Mouse (Mus musculus): Measurements from ENCODE around the gene Rimbp3. TPM values are rescaled to one million over a fixed set of nuclear protein-coding genes. Genes with fewer than 3 reads are reported as not detected.
"Not testable (repeated sequence)": the region's sequence is repeated elsewhere in the genome, so short reads cannot be mapped to it uniquely, and the experiment has no call there.

Rimbp3 gene
- under 1 TPM in 1 of 2 experiments, not detected in 1; 0.07 TPM for total RNA-seq (2021)
- not detected in 2 replicates for polyA plus RNA-seq (2012; rRNA removed)
- long read RNA-seq, result 0 reads

GRCm38 (mm10) chr16:17208389-17209361, at the start of gene Rimbp3:
TSS of gene Rimbp3 (plus strand) at chr16:17208603.
- peak; percentile 90 for DNase-seq

DNA sequence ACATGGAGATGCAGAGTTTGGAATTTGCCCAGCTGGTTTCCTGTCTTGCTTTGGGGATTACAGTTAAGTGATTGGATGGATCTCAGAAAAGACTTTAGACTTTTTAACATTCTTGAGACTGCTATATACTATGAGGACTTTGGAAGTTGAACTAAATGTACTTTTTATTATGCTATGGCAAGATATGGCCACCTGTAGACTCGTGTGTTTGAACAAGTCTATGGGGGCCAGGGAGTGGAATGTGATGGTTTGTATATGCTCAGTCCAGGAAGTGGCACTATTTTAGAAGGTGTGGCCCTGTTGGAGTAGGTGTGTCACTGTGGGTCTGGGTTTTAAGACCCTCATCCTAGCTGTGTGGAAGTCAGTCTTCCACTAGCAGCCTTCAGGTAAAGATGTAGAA, 42.9 kb upstream of the Rimbp3 start:
- not testable (repeated sequence) for DNase-seq

DNA sequence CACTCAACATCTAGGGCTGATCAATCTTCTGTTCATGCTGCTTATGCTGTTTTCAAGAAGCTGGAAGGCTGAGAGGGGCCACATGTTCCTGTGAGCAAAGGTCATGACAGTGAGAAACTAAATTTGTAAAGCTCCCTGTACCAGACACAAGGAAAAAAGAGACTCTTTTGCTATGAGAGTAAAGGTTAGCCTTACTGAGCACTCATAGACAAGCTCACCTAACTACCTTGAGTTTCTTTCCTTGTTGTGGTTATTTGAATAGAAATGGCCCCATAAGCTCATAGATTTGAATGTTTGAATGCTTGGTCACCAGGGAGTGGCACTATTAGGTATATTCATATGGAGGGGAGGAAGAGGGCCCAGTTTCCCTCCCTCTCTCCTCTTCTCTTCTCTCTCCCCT, 41.2 kb upstream of the Rimbp3 start:
- no peak for DNase-seq

- DNase-seq, result no peak
These were observed 40.4 kb upstream of the Rimbp3 start for GRCm38 (mm10) chr16:17168049-17168448.

GRCm38 (mm10) chr16:17175765-17176164, 32.6 kb upstream of the Rimbp3 start:
- DNase-seq, result peak; percentile 66

GRCm38 (mm10) chr16:17177623-17178170, 30.7 kb upstream of the Rimbp3 start:
- DNase-seq, result no peak

- DNase-seq, result no peak
These were observed 28.7 kb upstream of the Rimbp3 start for GRCm38 (mm10) chr16:17179706-17180105.

GRCm38 (mm10) chr16:17181382-17181781, 27.0 kb upstream of the Rimbp3 start:
- peak; percentile 48 for DNase-seq

GRCm38 (mm10) chr16:17182136-17182535, 26.3 kb upstream of the Rimbp3 start:
- no peak for DNase-seq

DNA sequence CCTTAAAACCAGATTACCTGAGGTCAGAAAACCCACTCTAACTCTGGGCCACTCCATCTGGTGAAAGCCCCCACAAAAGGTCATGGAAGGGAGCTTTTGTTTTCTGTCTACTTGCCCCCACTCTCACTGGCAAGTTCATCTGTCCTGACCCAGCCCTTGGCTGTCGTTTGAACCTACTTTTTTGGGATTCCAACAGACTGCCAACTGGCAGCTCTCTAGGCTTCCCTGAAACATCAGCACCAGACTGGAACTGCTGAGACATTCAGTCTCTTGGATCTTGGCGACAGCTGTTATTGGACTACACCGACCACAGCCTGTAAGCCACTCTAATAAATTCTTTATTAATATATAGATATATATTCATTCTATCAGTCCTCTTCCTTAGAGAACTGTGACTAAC, 25.4 kb upstream of the Rimbp3 start:
- DNase-seq, result no peak

GRCm38 (mm10) chr16:17185475-17185874, 22.9 kb upstream of the Rimbp3 start:
- DNase-seq, result peak; percentile 29

- DNase-seq, result no peak
These were observed 14.6 kb upstream of the Rimbp3 start for GRCm38 (mm10) chr16:17193823-17194222.

DNA sequence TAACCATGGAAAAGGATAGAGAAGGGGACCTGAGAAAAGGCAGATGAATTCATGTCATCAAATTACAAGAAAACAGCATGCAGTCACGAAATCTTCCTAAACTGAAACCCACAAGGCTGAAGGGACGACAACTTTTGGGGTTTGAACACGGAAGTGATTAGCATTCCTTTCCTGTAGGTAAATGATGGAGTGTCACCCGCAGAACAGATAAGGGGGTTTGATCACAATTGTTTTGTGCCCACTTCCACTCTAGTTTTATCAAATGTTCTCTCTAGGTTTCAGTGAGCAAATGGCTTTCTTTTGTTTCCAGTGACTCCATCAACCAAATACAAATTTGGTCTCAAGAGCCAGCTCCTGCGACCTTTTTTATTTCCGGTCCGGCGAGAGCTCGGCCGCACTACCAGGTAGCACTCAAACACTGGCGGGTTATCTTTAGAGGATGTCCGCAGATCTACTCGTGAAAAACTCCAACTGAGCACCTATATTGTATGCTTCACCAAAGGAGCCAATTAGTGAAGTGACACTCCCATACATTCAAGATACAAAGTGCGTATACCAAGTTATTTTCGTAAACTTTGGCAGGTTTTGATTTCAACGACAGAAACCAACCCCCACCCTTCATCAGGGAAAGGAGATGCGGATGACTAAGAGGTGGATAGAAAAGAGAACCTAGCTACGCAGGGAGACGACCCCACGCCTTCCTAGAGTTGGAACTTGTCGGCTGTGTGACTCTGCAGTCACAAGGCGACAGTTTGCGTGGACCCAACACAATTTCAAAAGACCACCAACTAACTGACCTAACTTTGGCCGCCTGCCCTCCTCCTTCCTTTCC, 8.1 kb upstream of the Rimbp3 start:
- no peak for DNase-seq

DNA sequence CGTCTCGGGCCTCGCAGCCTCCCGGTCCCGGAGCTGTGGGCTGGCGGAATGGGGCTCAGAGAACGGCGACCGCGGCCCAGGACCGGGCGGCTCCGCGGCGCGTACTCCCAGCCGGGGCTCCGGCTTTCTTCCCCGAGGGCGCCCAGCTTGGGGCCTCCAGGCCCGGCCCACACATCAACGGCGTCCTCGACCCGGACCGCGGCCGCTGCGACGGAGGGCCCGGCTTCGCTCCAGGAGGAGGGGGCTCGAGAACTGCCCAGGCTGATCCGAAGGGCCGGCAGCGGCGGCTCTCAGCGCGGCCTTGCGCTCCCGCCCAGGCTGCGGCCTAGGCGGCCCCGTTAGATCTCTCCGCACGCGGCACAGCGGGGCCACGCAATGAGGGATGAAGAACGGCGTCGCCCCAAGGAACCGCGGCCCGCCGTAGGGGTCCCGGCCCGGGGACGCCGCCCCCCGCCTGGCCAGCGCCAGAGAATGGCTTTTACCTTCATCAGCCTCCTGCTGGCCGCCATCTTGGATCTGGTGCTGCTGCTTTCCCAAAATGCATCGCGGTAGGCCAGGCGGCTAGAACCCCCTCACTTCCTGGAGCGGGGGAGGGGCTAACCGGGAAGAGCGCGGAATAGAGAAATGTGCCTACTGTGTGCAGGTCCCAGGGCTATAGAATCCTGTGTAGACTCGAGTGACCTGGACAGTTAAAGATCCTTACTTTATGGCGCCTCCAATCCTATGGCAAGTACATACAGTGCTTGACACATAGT, 7.3 kb upstream of the Rimbp3 start:
- peak; percentile 90 for DNase-seq

DNA sequence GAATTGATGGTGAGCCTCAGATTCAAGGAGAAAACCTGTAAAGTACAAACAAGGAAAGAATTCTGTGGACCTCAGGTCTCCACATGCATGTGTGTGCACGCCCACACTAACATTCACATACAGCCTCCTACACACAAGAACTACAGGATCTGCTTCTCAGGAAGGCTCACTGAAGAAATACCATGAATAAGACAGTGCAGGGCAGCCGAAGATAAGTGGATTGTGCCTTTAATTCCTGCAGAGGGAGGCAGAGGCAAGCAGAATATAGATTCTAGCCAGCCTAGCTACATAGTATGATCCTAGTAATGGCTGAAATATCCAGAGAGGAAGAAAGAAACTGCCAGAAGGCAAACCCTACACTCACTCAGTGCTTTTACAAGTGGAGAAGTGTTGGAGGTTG, 6.4 kb upstream of the Rimbp3 start:
- DNase-seq, result no peak

GRCm38 (mm10) chr16:17202549-17202948, 5.9 kb upstream of the Rimbp3 start, which contains the start of gene Ube2l3:
TSS of gene Ube2l3 (minus strand) at chr16:17202649.
- no peak for DNase-seq

DNA sequence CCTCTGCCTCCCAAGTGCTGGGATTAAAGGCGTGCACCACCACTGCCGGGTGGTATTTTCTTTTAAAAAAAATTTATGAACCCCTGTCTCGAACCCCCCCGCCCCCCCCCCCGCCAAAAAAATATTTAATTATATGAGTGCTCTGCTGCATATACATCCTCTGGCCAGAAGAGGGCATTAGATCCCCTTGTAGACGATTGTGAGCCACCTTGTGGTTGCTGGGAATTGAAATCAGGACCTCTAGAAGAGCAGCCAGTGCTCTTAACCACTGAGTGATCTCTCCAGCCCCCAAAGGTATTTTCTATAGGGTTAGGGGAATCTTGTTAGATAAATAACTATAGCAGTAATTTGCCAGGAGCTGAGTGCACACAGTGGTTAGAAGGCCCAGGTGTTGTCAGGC, 3.4 kb upstream of the Rimbp3 start:
- peak; percentile 36 for DNase-seq

GRCm38 (mm10) chr16:17209404-17209960, 1.1 kb downstream of the Rimbp3 start:
- DNase-seq, result no peak

DNA sequence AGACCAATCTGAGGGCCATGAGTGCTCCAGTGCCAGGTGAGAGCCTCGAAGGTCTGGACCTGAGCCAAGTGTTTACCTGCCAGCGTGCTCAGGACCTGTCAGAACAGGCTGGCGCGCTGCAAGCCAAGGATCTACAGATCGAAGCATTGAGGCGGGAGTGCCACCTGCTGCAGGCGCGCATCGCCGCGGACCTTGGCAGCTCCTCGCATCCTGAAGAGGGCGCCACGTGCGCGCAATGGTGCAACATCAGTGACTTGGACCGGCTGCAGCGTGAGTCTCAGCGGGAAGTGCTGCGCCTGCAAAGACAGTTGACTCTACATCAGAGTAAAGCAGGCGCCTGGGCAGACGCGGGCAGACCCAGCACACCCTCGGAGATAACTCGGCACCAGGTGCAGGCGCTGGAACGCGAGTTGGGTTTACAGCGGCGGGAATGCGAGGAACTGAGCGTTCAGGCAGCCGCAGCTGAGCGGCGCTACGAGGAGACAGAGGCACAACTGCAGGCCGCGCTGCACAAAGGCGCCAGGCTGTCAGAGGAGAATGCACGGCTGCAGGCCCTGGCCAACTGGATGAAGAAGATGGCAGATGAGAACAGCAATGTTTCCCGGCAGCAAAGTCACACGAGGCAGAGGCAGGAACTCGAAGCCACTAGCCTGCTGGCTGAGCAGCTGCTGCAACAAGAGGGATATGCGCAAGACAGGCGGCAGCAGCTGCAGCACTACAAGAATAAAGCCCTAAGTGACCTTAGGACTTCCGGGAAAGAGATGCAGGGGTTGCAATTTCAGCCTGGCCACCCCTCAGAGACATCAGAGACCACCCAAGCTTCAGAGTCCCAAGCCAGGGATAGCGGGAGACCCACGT, 1.8 kb downstream of the Rimbp3 start:
- peak; percentile 92 for DNase-seq
